Mouse (Mus musculus): ENCODE measurements around the gene Frmd4a. TPM values are rescaled to one million over a fixed set of nuclear protein-coding genes. Genes with fewer than 3 reads are reported as not detected.

Frmd4a gene
- polyA plus RNA-seq, 1 experiment from 2014 or later = 48.1 TPM

- ATAC-seq = peak; percentile 74
- Histone ChIP-seq H3K9me3 (ENCODE audit: control insufficient read depth, low read length) (no peaks in the 10 kb centered on the region), H3K4me3 (ENCODE audit: low read length) (peak overlapping the region; percentile 82), H3K4me1 (ENCODE audit: control insufficient read depth, insufficient read depth, low read depth, low read length) (peaks cover 19% of the 10 kb centered on the region), H3K4me2 (ENCODE audit: low read length) (peak overlapping the region; percentile 77), H3K27me3 (replicated peaks; ENCODE audit: control insufficient read depth, insufficient read depth, low read length) (no peaks in the 10 kb centered on the region), H3K9ac (ENCODE audit: low read depth, low read length) (peak overlapping the region; percentile 96), H3K27ac (ENCODE audit: low read depth, low read length) (peak overlapping the region; percentile 98), H3K36me3 (ENCODE audit: control insufficient read depth, insufficient read depth, low read length) (no peaks in the 10 kb centered on the region)
- 0% methylated on average over 47 of the region's 74 CpGs for WGBS
Measured at GRCm38 (mm10) chr2:4400771-4401596, 383.5 kb downstream of the Frmd4a start.

- Histone ChIP-seq H3K4me2 (ENCODE audit: low read length) (peak overlapping the region; percentile 77), H3K27ac (ENCODE audit: low read depth, low read length) (peak overlapping the region; percentile 98), H3K36me3 (ENCODE audit: control insufficient read depth, insufficient read depth, low read length) (no peaks in the 10 kb centered on the region), H3K9ac (ENCODE audit: low read depth, low read length) (peak overlapping the region; percentile 96), H3K9me3 (ENCODE audit: control insufficient read depth, low read length) (no peaks in the 10 kb centered on the region), H3K4me1 (ENCODE audit: control insufficient read depth, insufficient read depth, low read depth, low read length) (peaks cover 26% of the 10 kb centered on the region), H3K27me3 (replicated peaks; ENCODE audit: control insufficient read depth, insufficient read depth, low read length) (no peaks in the 10 kb centered on the region), H3K4me3 (ENCODE audit: low read length) (peak overlapping the region; percentile 82)
- 1% methylated on average over 28 of the region's 28 CpGs for WGBS
- peak; percentile 80 for ATAC-seq
Measured at GRCm38 (mm10) chr2:4401597-4402581, 384.4 kb downstream of the Frmd4a start.

- Histone ChIP-seq H3K27me3 (replicated peaks; ENCODE audit: control insufficient read depth, insufficient read depth, low read length) (no peaks in the 10 kb centered on the region), H3K9me3 (ENCODE audit: control insufficient read depth, low read length) (no peaks in the 10 kb centered on the region), H3K27ac (ENCODE audit: low read depth, low read length) (0 out of 2 replicates have a peak overlapping the region, but pooled peaks have one; percentile 19), H3K36me3 (ENCODE audit: control insufficient read depth, insufficient read depth, low read length) (no peaks in the 10 kb centered on the region), H3K4me1 (ENCODE audit: control insufficient read depth, insufficient read depth, low read depth, low read length) (peaks cover 33% of the 10 kb centered on the region), H3K4me3 (ENCODE audit: low read length) (no peak overlapping the region), H3K4me2 (ENCODE audit: low read length) (peak overlapping the region; percentile 16; the same call in 1 of the 2 replicates), H3K9ac (ENCODE audit: low read depth, low read length) (no peak overlapping the region)
- peak; percentile 67 for ATAC-seq
- WGBS = 29% methylated on average over 5 of the region's 5 CpGs
Measured at GRCm38 (mm10) chr2:4406977-4407376, 389.5 kb downstream of the Frmd4a start.

GRCm38 (mm10) chr2:4409810-4410433 is 392.4 kb downstream of the Frmd4a start:
- H3K27me3 ChIP-seq (replicated peaks; ENCODE audit: control insufficient read depth, insufficient read depth, low read length) = no peaks in the 10 kb centered on the region
- H3K4me3 ChIP-seq (ENCODE audit: low read length) = no peak overlapping the region
- no peak overlapping the region; the same call in 1 of the 2 replicates for H3K27ac ChIP-seq (ENCODE audit: low read depth, low read length)
- H3K4me1 ChIP-seq (ENCODE audit: control insufficient read depth, insufficient read depth, low read depth, low read length) = peaks cover 28% of the 10 kb centered on the region
- no peak overlapping the region for H3K9ac ChIP-seq (ENCODE audit: low read depth, low read length)
- H3K4me2 ChIP-seq (ENCODE audit: low read length) = no peak overlapping the region
- ATAC-seq = no peak
- H3K9me3 ChIP-seq (ENCODE audit: control insufficient read depth, low read length) = no peaks in the 10 kb centered on the region
- no peaks in the 10 kb centered on the region for H3K36me3 ChIP-seq (ENCODE audit: control insufficient read depth, insufficient read depth, low read length)
- 63% methylated on average over 8 of the region's 8 CpGs for WGBS

- Histone ChIP-seq H3K36me3 (ENCODE audit: control insufficient read depth, insufficient read depth, low read length) (no peaks in the 10 kb centered on the region), H3K9me3 (ENCODE audit: control insufficient read depth, low read length) (no peaks in the 10 kb centered on the region), H3K4me3 (ENCODE audit: low read length) (no peak overlapping the region), H3K27ac (ENCODE audit: low read depth, low read length) (0 out of 2 replicates have a peak overlapping the region, but pooled peaks have one; percentile 23), H3K4me1 (ENCODE audit: control insufficient read depth, insufficient read depth, low read depth, low read length) (peaks cover 13% of the 10 kb centered on the region), H3K4me2 (ENCODE audit: low read length) (no peak overlapping the region), H3K9ac (ENCODE audit: low read depth, low read length) (no peak overlapping the region), H3K27me3 (replicated peaks; ENCODE audit: control insufficient read depth, insufficient read depth, low read length) (no peaks in the 10 kb centered on the region)
- WGBS = 31% methylated on average over 5 of the region's 5 CpGs
- ATAC-seq = peak; percentile 59
Measured at GRCm38 (mm10) chr2:4412870-4413595, 395.5 kb downstream of the Frmd4a start.

GRCm38 (mm10) chr2:4413596-4414335 is 396.2 kb downstream of the Frmd4a start:
- Histone ChIP-seq H3K27ac (ENCODE audit: low read depth, low read length) (peak overlapping the region; percentile 17; the same call in 1 of the 2 replicates), H3K4me1 (ENCODE audit: control insufficient read depth, insufficient read depth, low read depth, low read length) (peaks cover 13% of the 10 kb centered on the region), H3K9me3 (ENCODE audit: control insufficient read depth, low read length) (no peaks in the 10 kb centered on the region), H3K27me3 (replicated peaks; ENCODE audit: control insufficient read depth, insufficient read depth, low read length) (no peaks in the 10 kb centered on the region), H3K4me2 (ENCODE audit: low read length) (no peak overlapping the region), H3K4me3 (ENCODE audit: low read length) (no peak overlapping the region), H3K36me3 (ENCODE audit: control insufficient read depth, insufficient read depth, low read length) (no peaks in the 10 kb centered on the region), H3K9ac (ENCODE audit: low read depth, low read length) (no peak overlapping the region)
- 79% methylated on average over 16 of the region's 16 CpGs for WGBS
- ATAC-seq = peak; percentile 37

- 61% methylated on average over 4 of the region's 4 CpGs for WGBS
Measured at GRCm38 (mm10) chr2:4420679-4421312, 403.3 kb downstream of the Frmd4a start.

More at GRCm38 (mm10) chr2:4420679-4421312, 403.3 kb downstream of the Frmd4a start:
- H3K9ac ChIP-seq (ENCODE audit: low read depth, low read length) = no peak overlapping the region
- no peak overlapping the region for H3K4me2 ChIP-seq (ENCODE audit: low read length)
- no peak overlapping the region for H3K4me3 ChIP-seq (ENCODE audit: low read length)
- peaks cover 4% of the 10 kb centered on the region for H3K4me1 ChIP-seq (ENCODE audit: control insufficient read depth, insufficient read depth, low read depth, low read length)
- no peaks in the 10 kb centered on the region for H3K36me3 ChIP-seq (ENCODE audit: control insufficient read depth, insufficient read depth, low read length)
- no peaks in the 10 kb centered on the region for H3K27me3 ChIP-seq (replicated peaks; ENCODE audit: control insufficient read depth, insufficient read depth, low read length)
- 0 out of 2 replicates have a peak, but pooled peaks have one; percentile 51 for ATAC-seq
- H3K9me3 ChIP-seq (ENCODE audit: control insufficient read depth, low read length) = no peaks in the 10 kb centered on the region
- H3K27ac ChIP-seq (ENCODE audit: low read depth, low read length) = no peak overlapping the region
